In genomic region chr5:35565217-35565616, GRCm38 (mm10) we compare ENCODE assay signal across 11 mouse cellular contexts. TPM values are rescaled to one million over a fixed set of nuclear protein-coding genes. Genes with fewer than 3 reads are reported as not detected.
"Had no signal": no experiment of that assay in that cellular context is flagged by ENCODE, and none has a peak within 500 bp of the region (broad histone marks: within the 10 kb centered on the region; RNA-seq: fewer than 3 reads in every experiment).

No protein-coding gene starts in this region.

- H3K4me3 ChIP-seq: layer of hippocampus, adult 2 months; limb, embryonic 13.5 days; midbrain, embryonic 13.5 days had no signal

- H3K4me1 ChIP-seq: limb, embryonic 13.5 days; midbrain, embryonic 13.5 days had no signal

- H3K9ac ChIP-seq: limb, embryonic 13.5 days; liver, embryonic 14.5 days; midbrain, embryonic 13.5 days had no signal

- H3K27me3 ChIP-seq: limb, embryonic 13.5 days; midbrain, embryonic 13.5 days had no signal

- DNase-seq: left cerebral cortex, postnatal 4 days; lung, adult 18-20 months; right cerebral cortex, postnatal 14 days; thymus, postnatal 36 days had no signal

- H3K4me2 ChIP-seq: limb, embryonic 13.5 days; midbrain, embryonic 13.5 days had no signal

- H3K9me3 ChIP-seq: limb, embryonic 13.5 days; midbrain, embryonic 13.5 days had no signal

- ATAC-seq: midbrain, embryonic 13.5 days had no signal

- H3K27ac ChIP-seq: kidney, postnatal 0 days; layer of hippocampus, adult 2 months; limb, embryonic 13.5 days; liver, embryonic 14.5 days; midbrain, embryonic 13.5 days had no signal

RNA-seq across cellular contexts. Expression of gene Cpz, which starts 39.7 kb away (rescaled TPM):
- total RNA-seq: layer of hippocampus, adult 2 months; megakaryocyte progenitor cell, adult 5-6 weeks had no signal
- polyA plus RNA-seq: neural tube, embryonic 14.5 days had no signal
